ENCODE assay signal across 8 mouse cellular contexts in the genomic region with DNA sequence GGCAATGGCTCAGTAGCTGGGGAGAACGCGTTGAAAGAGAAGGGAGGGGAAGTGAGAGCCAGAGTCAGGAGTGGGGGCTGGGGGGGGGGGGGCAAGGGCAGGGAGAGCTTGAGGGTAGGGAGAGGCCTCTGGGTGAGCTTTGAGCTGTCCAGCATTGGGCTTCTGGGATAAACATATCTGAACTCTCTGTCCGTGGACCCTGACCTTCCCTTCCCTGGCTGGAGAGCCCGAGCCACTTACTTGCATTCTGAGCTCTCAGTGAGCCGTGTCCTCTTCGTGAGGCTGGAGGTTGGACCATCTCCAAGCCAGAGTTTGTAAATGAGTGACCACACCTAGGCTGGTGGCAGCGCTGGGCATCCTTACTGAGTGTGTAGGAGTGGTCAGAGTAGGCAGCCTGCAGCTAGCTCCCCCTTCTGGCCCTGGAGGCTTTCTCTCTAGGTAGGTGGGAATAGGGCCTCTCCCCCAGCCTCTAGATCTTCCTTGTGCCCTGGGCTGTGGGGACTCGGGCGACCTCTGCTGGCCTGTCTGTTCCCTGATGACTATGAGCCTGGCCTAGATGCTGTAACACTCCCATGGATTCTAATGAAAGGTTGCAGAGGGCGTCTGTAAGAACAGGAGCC. TPM values are rescaled to one million over a fixed set of nuclear protein-coding genes. Genes with fewer than 3 reads are reported as not detected.
A peak's percentile ranks its signal among the peaks of the same experiment; 100 is the strongest.
DNase-seq lines count a peak whose midpoint lies in the region; ATAC-seq and TF ChIP-seq lines count a peak whose summit lies in the region.

No protein-coding gene starts in this region.

- no peak for TF ChIP-seq EP300 in lung, postnatal 0 days (IDR thresholded peaks at IDR 0.05)

- no peaks in the 10 kb centered on the region for H3K9me3 ChIP-seq in forebrain, embryonic 14.5 days (replicated peaks; ENCODE audit: control insufficient read depth, low read length)
- H3K9me3 ChIP-seq in hindbrain, embryonic 11.5 days (ENCODE audit: control insufficient read depth, low read length): no peaks in the 10 kb centered on the region
- H3K9me3 ChIP-seq in lung, postnatal 0 days (ENCODE audit: low read length): no peaks in the 10 kb centered on the region

- ATAC-seq in forebrain, embryonic 14.5 days: peak; percentile 55; the same call in 1 of the 2 replicates
- peak; percentile 49 for ATAC-seq in hindbrain, embryonic 11.5 days (ENCODE audit: low FRiP score)
- peak; percentile 93 for ATAC-seq in lung, postnatal 0 days

- WGBS in forebrain, embryonic 14.5 days: 29% methylated on average over 10 of the region's 10 CpGs
- WGBS in hindbrain, embryonic 11.5 days: 38% methylated on average over 10 of the region's 10 CpGs
- WGBS in lung, postnatal 0 days: 24% methylated on average over 10 of the region's 10 CpGs

- H3K27ac ChIP-seq in forebrain, embryonic 14.5 days (ENCODE audit: low read depth, low read length): no peak overlapping the region
- no peak overlapping the region for H3K27ac ChIP-seq in hindbrain, embryonic 11.5 days (ENCODE audit: low read depth, low read length)
- no peak overlapping the region for H3K27ac ChIP-seq in lung, postnatal 0 days (ENCODE audit: low read length)

- DNase-seq in NIH3T3 (ENCODE audit: low read depth): peak; percentile 42
- peak; percentile 12 for DNase-seq in cerebellum, adult 11 months
- DNase-seq in forebrain, embryonic 14.5 days (ENCODE audit: low spot score): peak; percentile 68
- peak; percentile 79 for DNase-seq in hindbrain, embryonic 11.5 days (ENCODE audit: low spot score)
- peak; percentile 30 to 35 for DNase-seq in layer of hippocampus, adult 8-10 months (ENCODE audit: low spot score in 2 of 2)
- DNase-seq in lung, postnatal 0 days (ENCODE audit: low spot score): peak; percentile 88
- peak; percentile 77 for DNase-seq in retina, postnatal 1 day
- peak; percentile 30 for DNase-seq in urinary bladder, postnatal 25 days (ENCODE audit: low spot score)

- no peaks in the 10 kb centered on the region for H3K36me3 ChIP-seq in forebrain, embryonic 14.5 days (ENCODE audit: control insufficient read depth, insufficient read depth, low read length)
- no peaks in the 10 kb centered on the region for H3K36me3 ChIP-seq in hindbrain, embryonic 11.5 days (ENCODE audit: control insufficient read depth, insufficient read depth, low read length)
- no peaks in the 10 kb centered on the region for H3K36me3 ChIP-seq in lung, postnatal 0 days (ENCODE audit: insufficient read depth, low read length)

- H3K9ac ChIP-seq in forebrain, embryonic 14.5 days (ENCODE audit: low read length): no peak overlapping the region
- H3K9ac ChIP-seq in hindbrain, embryonic 11.5 days (ENCODE audit: low read depth, low read length): no peak overlapping the region
- H3K9ac ChIP-seq in lung, postnatal 0 days (replicated peaks; ENCODE audit: low read depth): no peak overlapping the region

- H3K4me2 ChIP-seq in forebrain, embryonic 14.5 days (ENCODE audit: low read length): no peak overlapping the region
- H3K4me2 ChIP-seq in hindbrain, embryonic 11.5 days (replicated peaks; ENCODE audit: low read depth, low read length): no peak overlapping the region
- no peak overlapping the region for H3K4me2 ChIP-seq in lung, postnatal 0 days (replicated peaks; ENCODE audit: low read depth, low read length)

- peak; percentile 81 for TF ChIP-seq CTCF in lung, postnatal 0 days (IDR thresholded peaks at IDR 0.05)

- H3K4me1 ChIP-seq in forebrain, embryonic 14.5 days (ENCODE audit: control insufficient read depth, insufficient read depth, low read length): no peaks in the 10 kb centered on the region
- no peaks in the 10 kb centered on the region for H3K4me1 ChIP-seq in hindbrain, embryonic 11.5 days (replicated peaks; ENCODE audit: control insufficient read depth, insufficient read depth, low read length)
- H3K4me1 ChIP-seq in lung, postnatal 0 days (ENCODE audit: insufficient read depth, low read depth, low read length): no peaks in the 10 kb centered on the region

- no peak overlapping the region for H3K4me3 ChIP-seq in forebrain, embryonic 14.5 days (ENCODE audit: low read depth, low read length)
- no peak overlapping the region for H3K4me3 ChIP-seq in hindbrain, embryonic 11.5 days (ENCODE audit: low read depth, low read length)
- no peak overlapping the region for H3K4me3 ChIP-seq in lung, postnatal 0 days (ENCODE audit: low read depth, low read length)

- H3K27me3 ChIP-seq in forebrain, embryonic 14.5 days (replicated peaks; ENCODE audit: control insufficient read depth, insufficient read depth, low read length): no peaks in the 10 kb centered on the region
- H3K27me3 ChIP-seq in hindbrain, embryonic 11.5 days (ENCODE audit: control insufficient read depth, insufficient read depth, low read length): no peaks in the 10 kb centered on the region
- no peaks in the 10 kb centered on the region for H3K27me3 ChIP-seq in lung, postnatal 0 days (replicated peaks; ENCODE audit: insufficient read depth, low read length)

RNA-seq across cellular contexts. Expression of a gene that starts 12.3 kb away (rescaled TPM):
- 0.28 and 0.41 TPM in 2 replicates for polyA plus RNA-seq in forebrain, embryonic 14.5 days (2014; fragmentation: Nextera tagmentation; extraction: Ambion mirVana)
- polyA plus RNA-seq in hindbrain, embryonic 11.5 days (2014; fragmentation: Nextera tagmentation; extraction: Ambion mirVana): not detected in 2 replicates
- under 1 TPM; 0.14 to 0.45 (median 0.32) TPM for total RNA-seq in layer of hippocampus, adult 8-10 months (2022)
- not detected in 2 replicates for polyA plus RNA-seq in lung, postnatal 0 days (2015; fragmentation: Nextera tagmentation; extraction: Ambion mirVana)

RNA-seq across cellular contexts. Expression of a gene that starts 14.5 kb away (rescaled TPM):
- not detected in 2 replicates for polyA plus RNA-seq in forebrain, embryonic 14.5 days (2014; fragmentation: Nextera tagmentation; extraction: Ambion mirVana)
- polyA plus RNA-seq in hindbrain, embryonic 11.5 days (2014; fragmentation: Nextera tagmentation; extraction: Ambion mirVana): not detected in 2 replicates
- not detected for total RNA-seq in layer of hippocampus, adult 8-10 months (2022)
- polyA plus RNA-seq in lung, postnatal 0 days (2015; fragmentation: Nextera tagmentation; extraction: Ambion mirVana): not detected in 2 replicates

RNA-seq across cellular contexts. Expression of a gene that starts 40.5 kb away (rescaled TPM):
- polyA plus RNA-seq in forebrain, embryonic 14.5 days (2014; fragmentation: Nextera tagmentation; extraction: Ambion mirVana): 14.5 and 16.6 TPM in 2 replicates
- 34.2 and 34.8 TPM in 2 replicates for polyA plus RNA-seq in hindbrain, embryonic 11.5 days (2014; fragmentation: Nextera tagmentation; extraction: Ambion mirVana)
- 1 to 10 TPM; 4.3 to 7.4 (median 6.5) TPM for total RNA-seq in layer of hippocampus, adult 8-10 months (2022)
- 10.4 and 10.5 TPM in 2 replicates for polyA plus RNA-seq in lung, postnatal 0 days (2015; fragmentation: Nextera tagmentation; extraction: Ambion mirVana)

Comparison
In these comparisons a context has a peak if more than half of its experiments do, and no peak if none do; other contexts are left out.
1. DNase-seq: peak in every context shown above with its lines; median percentile 88 in lung, postnatal 0 days; 79 in hindbrain, embryonic 11.5 days; 77 in retina, postnatal 1 day; 68 in forebrain, embryonic 14.5 days; 42 in NIH3T3; 32 in layer of hippocampus, adult 8-10 months; 30 in urinary bladder, postnatal 25 days; 12 in cerebellum, adult 11 months.